Mouse (Mus musculus) forebrain, embryonic 16.5 days (tissue): ENCODE measurements around the gene Tap1. TPM values are rescaled to one million over a fixed set of nuclear protein-coding genes. Genes with fewer than 3 reads are reported as not detected.

Experiments used
- ATAC-seq: fragments of 200-750 bp; cut with Nextera tagmentation; 2 replicates; pipeline ENCODE4 v1.8.0; 2017; ENCODE audit warnings: mild to moderate bottlenecking, moderate library complexity
- H3K27ac ChIP-seq: fragments of 300-500 bp; sonication (generic); 2 replicates; pipeline ENCODE4 v1.5.1; 2014; ENCODE audit warnings: low read length, control low read depth
- H3K27me3 ChIP-seq: fragments of 300-500 bp; sonication (generic); replicated peaks from 2 replicates; pipeline ENCODE4 v1.6.1; 2014; ENCODE audit warnings: low read length; ENCODE audit not compliant: control insufficient read depth, insufficient read depth
- H3K36me3 ChIP-seq: fragments of 300-500 bp; sonication (generic); 2 replicates; pipeline ENCODE4 v1.6.1; 2014; ENCODE audit not compliant: control insufficient read depth, insufficient read depth
- H3K4me1 ChIP-seq: fragments of 300-500 bp; sonication (generic); replicated peaks from 2 replicates; pipeline ENCODE4 v1.6.1; 2014; ENCODE audit warnings: low read length; ENCODE audit not compliant: control insufficient read depth, insufficient read depth
- H3K4me2 ChIP-seq: fragments of 300-500 bp; sonication (generic); 2 replicates; pipeline ENCODE4 v1.6.1; 2014; ENCODE audit warnings: mild to moderate bottlenecking, low read length, control low read depth
- H3K4me3 ChIP-seq: fragments of 300-500 bp; sonication (generic); replicated peaks from 2 replicates; pipeline ENCODE4 v1.5.1; 2014; ENCODE audit warnings: mild to moderate bottlenecking, low read length, control low read depth
- H3K9ac ChIP-seq: fragments of 300-500 bp; sonication (generic); replicated peaks from 2 replicates; pipeline ENCODE4 v1.6.1; 2014; ENCODE audit warnings: low read depth, low read length, control low read depth
- H3K9me3 ChIP-seq: fragments of 300-500 bp; sonication (generic); 2 replicates; pipeline ENCODE4 v1.6.1; 2016; ENCODE audit warnings: low read length; ENCODE audit not compliant: control insufficient read depth
- WGBS: fragments of 180-500 bp; shearing (Covaris S2); extraction: QIAGEN DNeasy Blood & Tissue Kit; methylation state at CpG from one replicate; pipeline ENCODE4 v1.1.7; 2014; 5-methylcytosine and 5-hydroxymethylcytosine counted together
- polyA plus RNA-seq: library from polyadenylated mRNA; unstranded; fragments of >200 nt; fragmentation: Nextera tagmentation; extraction: Ambion mirVana; gene quantifications from 2 replicates; pipeline ENCODE4 v1.2.1, GENCODE M21; 2015

Tap1 gene
- polyA plus RNA-seq, 1 experiment from 2014 or later, result 2.6 TPM

DNA sequence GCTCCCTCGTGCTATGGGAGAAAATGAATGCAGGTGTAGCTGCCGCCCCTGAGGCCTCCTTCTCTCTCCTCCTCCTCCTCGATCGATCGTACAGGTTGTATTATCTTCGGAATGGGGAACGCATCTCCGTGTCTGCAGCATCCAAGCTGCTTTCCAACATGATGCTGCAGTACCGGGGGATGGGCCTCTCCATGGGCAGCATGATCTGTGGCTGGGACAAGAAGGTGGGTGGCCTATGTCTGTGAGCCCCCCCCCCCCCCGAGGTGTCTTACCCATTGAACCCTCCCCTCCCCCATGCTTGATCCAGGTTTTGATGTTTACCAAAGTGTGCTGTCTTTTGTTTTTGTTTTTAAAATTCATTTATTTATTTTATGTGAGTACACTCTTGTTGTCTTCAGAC is 12.7 kb downstream of the Tap1 start:
- ATAC-seq, result no peak
- H3K27ac ChIP-seq, result no peak overlapping the region
- H3K9ac ChIP-seq, result no peak overlapping the region
- H3K4me1 ChIP-seq, result peaks cover 20% of the 10 kb centered on the region
- WGBS, result 82% methylated on average over 10 of the region's 10 CpGs
- H3K27me3 ChIP-seq, result peaks cover 46% of the 10 kb centered on the region
- H3K36me3 ChIP-seq, result no peaks in the 10 kb centered on the region
- no peak overlapping the region for H3K4me3 ChIP-seq
- no peak overlapping the region for H3K4me2 ChIP-seq
- H3K9me3 ChIP-seq, result no peaks in the 10 kb centered on the region

DNA sequence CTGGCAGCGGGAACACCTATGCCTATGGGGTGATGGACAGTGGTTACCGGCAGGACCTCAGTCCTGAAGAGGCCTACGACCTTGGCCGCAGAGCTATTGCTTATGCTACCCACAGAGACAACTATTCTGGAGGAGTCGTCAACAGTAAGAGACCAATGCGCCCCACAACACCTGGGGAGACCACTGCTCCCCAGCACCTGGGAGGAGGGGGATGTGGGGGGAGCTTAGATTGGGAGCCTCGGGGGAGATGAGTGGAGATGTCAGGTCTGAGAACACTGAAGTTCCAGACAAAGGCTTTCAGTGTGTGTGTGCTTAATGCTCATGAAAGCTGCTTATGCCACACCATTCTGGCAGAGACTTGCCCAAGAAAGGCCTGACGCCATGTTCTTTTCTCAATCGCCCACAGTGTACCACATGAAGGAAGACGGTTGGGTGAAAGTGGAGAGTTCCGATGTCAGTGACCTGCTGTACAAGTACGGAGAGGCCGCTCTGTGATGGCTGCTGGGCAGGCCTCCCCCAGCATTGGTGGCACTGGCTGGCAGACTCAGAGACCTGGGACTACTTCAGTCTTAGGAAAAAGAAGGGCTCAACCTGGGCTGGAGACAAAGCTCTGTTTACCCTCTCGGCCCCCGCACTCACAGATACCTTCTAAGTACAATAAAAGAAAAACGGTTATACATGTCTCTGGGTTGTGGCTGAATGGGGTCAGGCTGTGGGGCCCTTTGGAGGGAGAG is 13.6 kb downstream of the Tap1 start:
- Histone ChIP-seq H3K9me3 (no peaks in the 10 kb centered on the region), H3K9ac (no peak overlapping the region), H3K27me3 (peaks cover 49% of the 10 kb centered on the region), H3K4me2 (no peak overlapping the region), H3K4me1 (peaks cover 22% of the 10 kb centered on the region), H3K36me3 (no peaks in the 10 kb centered on the region), H3K27ac (no peak overlapping the region), H3K4me3 (no peak overlapping the region)
- ATAC-seq, result no peak
- WGBS, result 85% methylated on average over 16 of the region's 16 CpGs

DNA sequence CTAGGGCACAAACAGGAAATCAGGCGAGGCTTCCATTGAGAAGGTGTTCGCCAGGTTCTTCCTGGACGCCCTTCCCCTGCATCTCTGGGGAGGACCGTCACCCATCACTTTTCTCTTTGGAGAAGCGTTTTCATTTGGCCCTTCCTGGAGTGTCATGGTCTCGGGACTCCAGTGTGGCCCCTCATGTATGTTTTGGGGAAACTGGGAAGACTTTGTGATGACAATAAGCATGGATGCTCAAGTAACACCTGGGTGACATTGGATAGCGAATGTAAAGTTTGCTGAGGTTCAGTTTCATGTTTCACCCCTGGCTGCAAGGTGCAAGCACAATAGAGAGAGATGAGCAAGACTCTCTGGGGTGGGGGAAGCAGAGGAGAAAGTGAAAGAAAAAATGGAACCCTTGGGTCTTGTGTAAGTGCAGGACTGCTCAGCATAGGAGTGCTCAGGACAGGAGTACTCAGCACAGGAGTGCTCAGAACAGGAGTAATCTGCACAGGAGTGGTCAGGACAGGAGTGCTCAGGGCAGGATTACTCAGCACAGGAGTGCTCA is 14.2 kb downstream of the Tap1 start:
- H3K9me3 ChIP-seq, result no peaks in the 10 kb centered on the region
- H3K9ac ChIP-seq, result no peak overlapping the region
- no peak overlapping the region for H3K4me2 ChIP-seq
- H3K4me1 ChIP-seq, result peaks cover 22% of the 10 kb centered on the region
- H3K27me3 ChIP-seq, result peaks cover 48% of the 10 kb centered on the region
- 71% methylated on average over 7 of the region's 7 CpGs for WGBS
- ATAC-seq, result no peak
- H3K36me3 ChIP-seq, result no peaks in the 10 kb centered on the region
- H3K4me3 ChIP-seq, result no peak overlapping the region
- H3K27ac ChIP-seq, result no peak overlapping the region

DNA sequence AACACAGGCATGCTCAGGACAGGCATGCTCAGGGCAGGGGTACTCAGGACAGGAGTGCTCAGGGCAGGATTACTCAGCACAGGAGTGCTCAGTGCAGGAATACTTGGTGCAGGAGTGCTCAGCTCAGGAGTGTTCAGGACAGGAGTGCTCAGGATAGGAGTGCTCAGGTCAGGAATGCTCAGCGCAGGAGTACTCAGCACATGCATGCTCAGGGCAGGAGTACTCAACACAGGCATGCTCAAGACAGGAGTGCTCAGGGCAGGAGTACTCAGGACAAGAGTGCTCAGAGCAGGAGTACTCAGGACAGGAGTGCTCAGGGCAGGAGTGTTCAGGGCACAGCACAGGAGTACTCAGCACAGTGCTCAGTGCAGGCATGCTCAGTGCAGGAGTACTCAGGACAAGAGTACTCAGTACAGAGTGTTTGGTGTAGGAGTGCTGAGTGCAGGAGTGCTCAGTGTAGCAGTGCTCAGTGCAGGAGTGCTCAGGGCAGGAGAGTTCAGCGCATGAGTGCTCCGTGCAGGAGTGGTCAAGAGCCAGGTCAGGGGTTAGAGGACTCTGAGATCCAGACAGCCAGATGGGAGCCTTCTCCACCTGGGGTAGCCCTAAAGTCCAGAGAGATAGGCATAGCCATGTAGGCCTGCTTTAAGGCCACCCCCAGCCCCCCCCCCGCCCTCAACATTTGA is 15.5 kb downstream of the Tap1 start:
- Histone ChIP-seq H3K4me3 (no peak overlapping the region), H3K36me3 (no peaks in the 10 kb centered on the region), H3K9ac (no peak overlapping the region), H3K9me3 (no peaks in the 10 kb centered on the region), H3K27ac (no peak overlapping the region), H3K4me1 (peaks cover 12% of the 10 kb centered on the region), H3K27me3 (peaks cover 36% of the 10 kb centered on the region), H3K4me2 (no peak overlapping the region)
- ATAC-seq, result no peak; the same call in 1 of the 2 replicates
- WGBS, result 86% methylated on average over 4 of the region's 4 CpGs

DNA sequence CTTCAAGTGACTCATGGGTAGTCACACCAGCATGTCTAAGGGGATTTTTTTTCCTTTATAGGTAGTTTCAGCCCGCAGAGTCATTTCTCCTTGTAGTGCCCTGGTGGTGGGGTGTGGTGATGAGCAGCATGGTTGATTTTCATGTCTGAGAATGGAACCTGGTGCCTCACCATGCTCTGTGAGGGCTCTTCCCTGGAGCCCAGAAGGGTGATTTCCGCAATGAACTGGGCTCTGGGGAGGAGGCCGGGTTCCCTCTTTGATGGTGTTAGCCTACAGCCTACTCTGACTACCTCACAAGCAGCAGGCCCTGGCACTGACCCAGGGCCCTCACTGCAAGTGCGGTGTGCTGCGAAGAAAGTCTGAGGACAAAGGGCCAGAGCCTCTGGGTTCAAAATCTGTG is 16.1 kb downstream of the Tap1 start, which contains the start of gene Tap2:
TSS of gene Tap2 (plus strand) at position 84 of the 400 bp plus-strand sequence.
- WGBS, result 61% methylated on average over 5 of the region's 5 CpGs

DNA sequence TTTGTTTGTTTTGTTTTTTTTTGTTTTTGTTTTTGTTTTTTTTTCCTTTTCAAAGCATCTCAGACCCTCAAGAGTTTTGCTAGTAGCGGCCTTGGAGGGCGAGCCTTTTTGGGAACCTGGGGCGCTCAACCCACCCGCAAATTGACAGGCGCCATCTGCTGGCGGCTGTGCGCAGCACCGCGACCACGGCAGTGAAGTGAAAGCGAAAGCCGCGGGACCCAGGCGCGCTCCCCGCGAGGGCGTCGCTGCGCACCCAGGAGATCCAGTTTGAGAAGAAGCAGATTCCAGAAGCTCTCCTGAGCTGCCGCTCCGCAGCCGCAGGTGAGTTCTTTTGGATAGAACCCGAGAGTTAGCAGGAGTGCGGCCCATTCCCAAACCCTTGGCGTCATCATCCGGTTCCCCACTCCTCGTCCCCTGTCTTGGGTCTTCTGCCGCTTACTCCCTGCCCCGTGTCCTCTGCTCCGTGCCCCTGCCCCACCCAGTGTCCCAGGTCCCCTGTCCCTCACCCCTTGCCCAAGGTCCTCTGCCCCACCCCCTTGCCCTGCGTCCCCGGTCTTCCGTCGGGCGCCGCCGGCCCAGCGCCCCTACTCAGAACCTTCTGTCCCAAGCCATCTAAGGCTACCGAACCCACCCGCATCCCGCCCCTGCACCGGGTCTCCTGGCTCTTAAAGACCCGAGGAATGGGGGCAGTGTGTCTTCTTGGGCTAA is 17.1 kb downstream of the Tap1 start:
- H3K4me1 ChIP-seq, result peaks cover 6% of the 10 kb centered on the region
- peak; percentile 74 for ATAC-seq
- WGBS, result under 1% methylated on average over 44 of the region's 44 CpGs
- H3K27me3 ChIP-seq, result peaks cover 22% of the 10 kb centered on the region
- H3K9ac ChIP-seq, result peak overlapping the region; percentile 66
- H3K9me3 ChIP-seq, result no peaks in the 10 kb centered on the region
- H3K4me2 ChIP-seq, result peak overlapping the region; percentile 79
- H3K27ac ChIP-seq, result no peak overlapping the region
- H3K36me3 ChIP-seq, result no peaks in the 10 kb centered on the region
- H3K4me3 ChIP-seq, result peak overlapping the region; percentile 66

More for the DNA sequence above, 16.1 kb downstream of the Tap1 start, which contains the start of gene Tap2:
- no peak for ATAC-seq
- peak within 1 kb of the TSS; percentile 79 for H3K4me2 ChIP-seq
- H3K9me3 ChIP-seq, result no peaks in the 10 kb centered on the region
- H3K9ac ChIP-seq, result peak within 1 kb of the TSS; percentile 66
- no peaks in the 10 kb centered on the region for H3K36me3 ChIP-seq
- peaks cover 30% of the 10 kb centered on the region for H3K27me3 ChIP-seq
- H3K27ac ChIP-seq, result no peak within 1 kb of the TSS
- peak within 1 kb of the TSS; percentile 66 for H3K4me3 ChIP-seq
- H3K4me1 ChIP-seq, result peaks cover 7% of the 10 kb centered on the region

DNA sequence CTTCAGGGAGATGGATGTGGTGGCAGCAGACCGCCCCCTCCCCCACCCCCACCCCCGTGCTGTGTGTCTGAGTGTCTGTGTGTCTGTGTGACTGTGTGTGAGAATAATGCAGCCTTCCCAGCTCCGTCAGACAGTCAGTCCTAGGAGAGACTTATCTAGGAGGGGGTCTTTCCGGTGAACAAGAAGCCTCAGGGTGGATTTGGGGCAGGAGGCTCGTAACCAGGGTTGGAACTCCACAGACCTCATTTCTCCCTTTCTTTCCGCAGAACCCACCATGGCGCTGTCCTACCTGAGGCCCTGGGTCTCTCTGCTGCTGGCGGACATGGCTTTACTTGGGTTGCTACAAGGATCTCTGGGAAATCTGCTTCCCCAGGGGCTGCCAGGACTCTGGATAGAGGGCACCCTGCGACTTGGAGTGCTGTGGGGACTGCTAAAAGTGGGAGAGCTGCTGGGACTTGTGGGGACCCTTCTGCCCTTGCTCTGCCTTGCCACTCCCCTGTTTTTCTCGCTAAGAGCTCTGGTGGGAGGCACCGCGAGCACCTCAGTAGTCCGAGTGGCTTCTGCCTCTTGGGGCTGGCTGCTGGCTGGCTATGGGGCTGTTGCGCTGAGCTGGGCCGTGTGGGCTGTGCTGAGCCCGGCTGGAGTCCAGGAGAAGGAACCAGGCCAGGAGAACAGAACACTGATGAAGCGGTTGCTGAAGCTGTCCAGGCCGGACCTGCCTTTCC is 17.8 kb downstream of the Tap1 start:
- peaks cover 6% of the 10 kb centered on the region for H3K4me1 ChIP-seq
- H3K27me3 ChIP-seq, result peaks cover 19% of the 10 kb centered on the region
- H3K27ac ChIP-seq, result no peak overlapping the region
- peak overlapping the region; percentile 66 for H3K4me3 ChIP-seq
- H3K36me3 ChIP-seq, result no peaks in the 10 kb centered on the region
- peak overlapping the region; percentile 66 for H3K9ac ChIP-seq
- H3K4me2 ChIP-seq, result peak overlapping the region; percentile 79
- ATAC-seq, result no peak; the same call in 1 of the 2 replicates
- WGBS, result 13% methylated on average over 18 of the region's 18 CpGs
- H3K9me3 ChIP-seq, result no peaks in the 10 kb centered on the region

DNA sequence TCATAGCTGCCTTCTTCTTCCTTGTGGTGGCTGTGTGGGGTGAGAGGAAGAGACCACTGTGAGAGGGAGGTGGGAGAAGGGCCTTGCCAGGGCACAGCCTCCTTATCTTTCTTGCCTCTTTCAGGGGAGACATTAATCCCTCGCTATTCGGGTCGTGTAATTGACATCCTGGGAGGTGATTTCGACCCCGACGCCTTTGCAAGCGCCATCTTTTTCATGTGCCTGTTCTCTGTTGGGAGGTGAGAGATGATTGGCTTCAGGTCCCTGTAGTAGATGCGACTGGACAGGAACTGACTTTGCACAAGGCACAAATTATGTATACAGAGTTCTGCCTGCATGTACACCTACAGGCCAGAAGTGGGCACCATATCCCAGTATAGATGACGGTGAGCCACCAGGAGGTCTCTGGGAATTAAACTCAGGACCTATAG is 18.4 kb downstream of the Tap1 start:
- no peak overlapping the region for H3K4me3 ChIP-seq
- H3K4me2 ChIP-seq, result no peak overlapping the region
- H3K4me1 ChIP-seq, result peaks cover 6% of the 10 kb centered on the region
- H3K9ac ChIP-seq, result no peak overlapping the region
- H3K9me3 ChIP-seq, result no peaks in the 10 kb centered on the region
- no peak overlapping the region for H3K27ac ChIP-seq
- H3K27me3 ChIP-seq, result peaks cover 22% of the 10 kb centered on the region
- H3K36me3 ChIP-seq, result no peaks in the 10 kb centered on the region
- ATAC-seq, result no peak
- WGBS, result 14% methylated on average over 9 of the region's 9 CpGs
